Comparison of ENCODE assay signal across 8 mouse cellular contexts in the genomic region with DNA sequence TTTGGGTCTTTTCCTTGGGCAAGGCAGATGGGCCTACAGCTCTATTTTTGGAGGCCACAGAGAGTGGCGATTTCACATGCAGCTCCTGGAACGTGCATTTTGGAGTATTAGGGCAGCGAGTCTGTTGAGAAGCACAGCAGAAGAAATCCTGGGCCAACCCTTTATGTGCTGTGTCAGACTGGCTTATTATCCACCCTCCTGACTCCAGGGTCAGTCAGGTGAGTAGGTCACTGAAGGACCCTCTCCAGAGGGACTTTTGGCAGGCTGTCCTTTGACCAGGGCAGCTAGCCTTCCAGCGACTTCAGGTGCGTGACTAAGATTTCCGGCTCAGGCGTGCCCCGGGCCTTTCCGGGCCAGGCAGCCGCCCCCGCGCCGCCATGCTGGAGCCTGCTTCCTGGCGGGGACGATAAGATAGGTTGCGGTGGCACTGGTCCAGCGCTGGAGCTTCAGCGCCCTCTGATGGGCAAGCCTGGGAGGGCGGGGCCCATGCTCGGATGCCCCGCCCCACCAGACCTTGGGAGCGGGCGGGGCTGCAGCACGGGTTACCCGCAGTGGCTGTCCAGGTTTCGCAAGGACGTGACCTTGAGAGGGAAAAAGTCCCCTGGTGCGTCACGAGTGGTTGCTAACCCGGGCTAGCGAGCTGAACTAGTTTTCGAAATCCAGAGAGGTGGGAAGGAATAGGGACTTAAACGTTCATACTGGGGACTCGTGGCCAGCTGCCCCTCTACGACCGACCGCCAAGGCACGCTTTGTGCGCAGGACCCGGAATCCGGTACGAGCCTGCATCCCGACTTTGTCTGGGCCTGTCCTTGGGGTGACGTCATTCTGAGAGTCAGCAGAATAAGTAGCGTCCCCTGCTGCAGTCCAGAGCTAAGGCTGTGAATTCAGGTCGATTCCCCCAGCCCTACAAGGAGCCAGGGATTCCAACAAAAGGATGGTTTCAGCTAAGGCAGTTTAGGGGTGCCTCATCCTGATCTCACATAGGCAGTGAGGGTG. TPM values are rescaled to one million over a fixed set of nuclear protein-coding genes. Genes with fewer than 3 reads are reported as not detected.
DNase-seq lines count a peak whose midpoint lies in the region; ATAC-seq lines count a peak whose summit lies in the region.

No protein-coding gene starts in this region.

- no peaks in the 10 kb centered on the region for H3K9me3 ChIP-seq in embryonic facial prominence, embryonic 10.5 days
- no peaks in the 10 kb centered on the region for H3K9me3 ChIP-seq in midbrain, embryonic 11.5 days (ENCODE audit: control insufficient read depth, low read length)

- H3K4me2 ChIP-seq in midbrain, embryonic 11.5 days, result peak overlapping the region; percentile 44

- peaks cover 83% of the 10 kb centered on the region for H3K27me3 ChIP-seq in embryonic facial prominence, embryonic 10.5 days (replicated peaks; ENCODE audit: low read depth, poor library complexity, severe bottlenecking)
- H3K27me3 ChIP-seq in midbrain, embryonic 11.5 days (ENCODE audit: control insufficient read depth, insufficient read depth, low read length), result peaks cover 4% of the 10 kb centered on the region

- peak; percentile 97 for ATAC-seq in midbrain, embryonic 11.5 days (ENCODE audit: low FRiP score)

- H3K9ac ChIP-seq in midbrain, embryonic 11.5 days (ENCODE audit: low read length), result peak overlapping the region; percentile 59

- H3K27ac ChIP-seq in embryonic facial prominence, embryonic 10.5 days (replicated peaks), result peak overlapping the region; percentile 86
- H3K27ac ChIP-seq in midbrain, embryonic 11.5 days (ENCODE audit: low read depth, low read length), result peak overlapping the region; percentile 40; the same call in 1 of the 2 replicates

- H3K4me1 ChIP-seq in embryonic facial prominence, embryonic 10.5 days, result 0 out of 2 replicates have a peak, but pooled peaks cover 3% of the 10 kb centered on the region
- peaks cover 2% of the 10 kb centered on the region; the same call in 1 of the 2 replicates for H3K4me1 ChIP-seq in midbrain, embryonic 11.5 days (ENCODE audit: control insufficient read depth, insufficient read depth, low read length)

- H3K4me3 ChIP-seq in embryonic facial prominence, embryonic 10.5 days, result peak overlapping the region; percentile 53
- peak overlapping the region; percentile 33 for H3K4me3 ChIP-seq in midbrain, embryonic 11.5 days (ENCODE audit: low read depth, low read length)

- 17% methylated on average over 46 of the region's 46 CpGs for WGBS in embryonic facial prominence, embryonic 10.5 days
- 11% methylated on average over 44 of the region's 46 CpGs for WGBS in midbrain, embryonic 11.5 days

- intact Hi-C loops in left cerebral cortex, postnatal 4 days (cut with DNase I), result loop anchor here (5.0 to 10.0 kb wide), 2 partner anchors 177 to 229 kb away; partner anchors contain the start of gene Ddx3x

- peak; percentile 93 for DNase-seq in adrenal gland, postnatal 10 days
- peak; percentile 90 for DNase-seq in embryonic facial prominence, embryonic 10.5 days (ENCODE audit: low spot score)
- peak; percentile 99 for DNase-seq in heart, adult 11 months
- peak; percentile 87 for DNase-seq in kidney, adult 11 months
- peak; percentile 87 for DNase-seq in left cerebral cortex, postnatal 4 days
- DNase-seq in midbrain, embryonic 11.5 days (ENCODE audit: low spot score, missing footprints), result peak; percentile 98
- peak; percentile 86 for DNase-seq in right cerebral cortex, postnatal 4 days
- DNase-seq in yolk sac, embryonic 10.5 days (ENCODE audit: low spot score), result peak; percentile 87

- H3K36me3 ChIP-seq in embryonic facial prominence, embryonic 10.5 days (replicated peaks), result no peaks in the 10 kb centered on the region
- H3K36me3 ChIP-seq in midbrain, embryonic 11.5 days (ENCODE audit: control insufficient read depth, insufficient read depth, low read length), result no peaks in the 10 kb centered on the region

RNA-seq across cellular contexts. Expression of gene Nyx, which starts 4.3 kb away (rescaled TPM):
- under 1 TPM; 0.15 to 0.21 TPM for total RNA-seq in adrenal gland, postnatal 10 days (2021)
- 0.03 and 0.10 TPM in 2 replicates for polyA plus RNA-seq in embryonic facial prominence, embryonic 10.5 days (2016; fragmentation: Nextera tagmentation; extraction: Ambion mirVana)
- 1 to 10 TPM in 1 of 2 experiments, under 1 TPM in 1; 0.54 to 1.1 TPM for total RNA-seq in left cerebral cortex, postnatal 4 days (2021)
- polyA plus RNA-seq in midbrain, embryonic 11.5 days (2014; fragmentation: Nextera tagmentation; extraction: Ambion mirVana), result 0.04 and 0.14 TPM in 2 replicates

Comparison
In these comparisons a context has a peak if more than half of its experiments do, and no peak if none do; other contexts are left out.
1. Peak in every context shown above with its lines: DNase-seq, ATAC-seq, H3K4me3 ChIP-seq and H3K27ac ChIP-seq.